Mouse (Mus musculus): ENCODE measurements around the gene Hps3. TPM values are rescaled to one million over a fixed set of nuclear protein-coding genes. Genes with fewer than 3 reads are reported as not detected.
"Not testable (repeated sequence)": the region's sequence is repeated elsewhere in the genome, so short reads cannot be mapped to it uniquely, and the experiment has no call there.

Gene Hps3
- total and polyA plus RNA-seq, 3 experiments: 7.0 to 10.5 TPM; not detected in 1

GRCm38 (mm10) chr3:20018076-20018475, 17.0 kb downstream of the Hps3 start (continued):
- TF ChIP-seq POLR2AphosphoS5 (IDR thresholded peaks at IDR 0.05; ENCODE audit: borderline replicate concordance, low read depth, low read length) (no peak), ZMIZ1 (IDR thresholded peaks at IDR 0.05; ENCODE audit: low read depth, low read length) (no peak), CHD1 (IDR thresholded peaks at IDR 0.05; ENCODE audit: low read depth, low read length) (no peak), RCOR1 (IDR thresholded peaks at IDR 0.05; ENCODE audit: low read depth, low read length) (peak; percentile 80; the same call in 1 of the 2 replicates), MAFK (IDR thresholded peaks at IDR 0.05; ENCODE audit: borderline replicate concordance, low read depth, low read length) (no peak), POLR2A (IDR thresholded peaks at IDR 0.05; ENCODE audit: control insufficient read depth in 1 of 2, insufficient read depth in 1 of 2, low read depth in 1 of 2, low read length in 2 of 2, poor library complexity in 1 of 2) (no peak), EP300 (IDR thresholded peaks at IDR 0.05; ENCODE audit: low read depth in 1 of 2, low read length in 2 of 2) (peak; percentile 56 to 76; a peak in 3 of 4 replicates), MXI1 (IDR thresholded peaks at IDR 0.05; ENCODE audit: low read depth, low read length) (peak; percentile 37; the same call in 1 of the 2 replicates), MAX (IDR thresholded peaks at IDR 0.05; ENCODE audit: low read length) (no peak), USF1 (IDR thresholded peaks at IDR 0.05; ENCODE audit: low read depth, low read length) (no peak), MYC (IDR thresholded peaks at IDR 0.05; ENCODE audit: low read depth, low read length) (no peak), SIN3A (IDR thresholded peaks at IDR 0.05; ENCODE audit: low read length) (peak; percentile 24; the same call in 1 of the 2 replicates), HCFC1 (IDR thresholded peaks at IDR 0.05; ENCODE audit: low read depth, low read length) (no peak), CHD2 (IDR thresholded peaks at IDR 0.05; ENCODE audit: low read length) (no peak), MAZ (IDR thresholded peaks at IDR 0.05; ENCODE audit: low read depth, low read length) (no peak), ZC3H11A (IDR thresholded peaks at IDR 0.05; ENCODE audit: low read depth, low read length) (no peak), BHLHE40 (IDR thresholded peaks at IDR 0.05; ENCODE audit: borderline replicate concordance, low read depth, low read length) (no peak)

- Histone ChIP-seq H3K27me3 (ENCODE audit: control insufficient read depth in 1 of 2, insufficient read depth in 2 of 2, low read length in 2 of 2) (no peaks in the 10 kb centered on the region), H3K4me1 (ENCODE audit: control insufficient read depth in 1 of 2, insufficient read depth in 2 of 2, low read length in 2 of 2) (peaks cover 2 to 7% of the 10 kb centered on the region in 2 experiments; a peak in 2 of 4 replicates), H3K27ac (ENCODE audit: control insufficient read depth, low read depth, low read length) (no peak overlapping the region), H3K9me3 (replicated peaks; ENCODE audit: insufficient read depth, low read length) (no peaks in the 10 kb centered on the region), H3K36me3 (ENCODE audit: control insufficient read depth in 1 of 2, insufficient read depth in 2 of 2, low read length in 2 of 2) (peaks cover 12 to 28% of the 10 kb centered on the region in 2 experiments), H3K79me2 (ENCODE audit: control insufficient read depth, insufficient read depth, low read length, poor library complexity) (no peaks in the 10 kb centered on the region), H3K9ac (ENCODE audit: control insufficient read depth, low read depth, low read length, poor library complexity, severe bottlenecking) (no peak overlapping the region), H3K4me3 (ENCODE audit: control insufficient read depth in 1 of 2, insufficient read depth in 1 of 2, low read depth in 2 of 2, low read length in 2 of 2) (no peak overlapping the region)
- DNase-seq (ENCODE audit: low read depth, low spot score): no peak
- TF ChIP-seq NRF1 (IDR thresholded peaks at IDR 0.05; ENCODE audit: insufficient read depth, low read depth, low read length, poor library complexity, severe bottlenecking): no peak
- TF ChIP-seq MEF2A (IDR thresholded peaks at IDR 0.05; ENCODE audit: extremely low read depth, insufficient replicate concordance, low read depth, low read length, poor library complexity, severe bottlenecking): no peak
- no peak for TF ChIP-seq RAD21 (IDR thresholded peaks at IDR 0.05; ENCODE audit: low read depth, low read length)
- no peak for TF ChIP-seq GATA1 (IDR thresholded peaks at IDR 0.05; ENCODE audit: low read depth, low read length)
- TF ChIP-seq NELFE (IDR thresholded peaks at IDR 0.05; ENCODE audit: low read depth, low read length): no peak
- no peak for TF ChIP-seq ELF1 (IDR thresholded peaks at IDR 0.05; ENCODE audit: low read depth, low read length)
- no peak for TF ChIP-seq E2F4 (IDR thresholded peaks at IDR 0.05; ENCODE audit: borderline replicate concordance, low read depth, low read length)
- no peak for TF ChIP-seq CHD1 (IDR thresholded peaks at IDR 0.05; ENCODE audit: low read depth, low read length)
- TF ChIP-seq BHLHE40 (IDR thresholded peaks at IDR 0.05; ENCODE audit: borderline replicate concordance, low read depth, low read length): no peak
- TF ChIP-seq MAX (IDR thresholded peaks at IDR 0.05; ENCODE audit: low read length): no peak
- no peak for TF ChIP-seq POLR2A (IDR thresholded peaks at IDR 0.05; ENCODE audit: control insufficient read depth in 1 of 2, insufficient read depth in 1 of 2, low read depth in 1 of 2, low read length in 2 of 2, poor library complexity in 1 of 2)
- TF ChIP-seq RCOR1 (IDR thresholded peaks at IDR 0.05; ENCODE audit: low read depth, low read length): no peak
- TF ChIP-seq MXI1 (IDR thresholded peaks at IDR 0.05; ENCODE audit: low read depth, low read length): no peak
- TF ChIP-seq ZKSCAN1 (IDR thresholded peaks at IDR 0.05; ENCODE audit: low read depth, low read length): no peak
- TF ChIP-seq MYB (IDR thresholded peaks at IDR 0.05; ENCODE audit: low read depth, low read length): no peak
- TF ChIP-seq USF2 (IDR thresholded peaks at IDR 0.05; ENCODE audit: borderline replicate concordance in 1 of 2, insufficient read depth in 1 of 2, low read depth in 1 of 2, low read length in 2 of 2): no peak
Measured at GRCm38 (mm10) chr3:20014454-20014853, 20.7 kb downstream of the Hps3 start.

- not testable (repeated sequence) for H3K27ac ChIP-seq (ENCODE audit: control insufficient read depth, low read depth, low read length); H3K9me3 ChIP-seq (replicated peaks; ENCODE audit: insufficient read depth, low read length); H3K9ac ChIP-seq (ENCODE audit: control insufficient read depth, low read depth, low read length, poor library complexity, severe bottlenecking); H3K4me3 ChIP-seq (ENCODE audit: control insufficient read depth in 1 of 2, insufficient read depth in 1 of 2, low read depth in 2 of 2, low read length in 2 of 2); H3K4me1 ChIP-seq (ENCODE audit: control insufficient read depth in 1 of 2, insufficient read depth in 2 of 2, low read length in 2 of 2); H3K79me2 ChIP-seq (ENCODE audit: control insufficient read depth, insufficient read depth, low read length, poor library complexity); H3K27me3 ChIP-seq (ENCODE audit: control insufficient read depth in 1 of 2, insufficient read depth in 2 of 2, low read length in 2 of 2); DNase-seq (ENCODE audit: low read depth, low spot score)
- H3K36me3 ChIP-seq (ENCODE audit: control insufficient read depth in 1 of 2, insufficient read depth in 2 of 2, low read length in 2 of 2): peaks cover 0 to 24% of the 10 kb centered on the region in 2 experiments; a peak in 2 of 4 replicates
Measured at GRCm38 (mm10) chr3:20010905-20011304, 24.2 kb downstream of the Hps3 start.

All from MEL (cell line).